In genomic region chr5:5185987-5186742, GRCm38 (mm10) we compare ENCODE assay signal across 13 mouse cellular contexts.
A peak's percentile ranks its signal among the peaks of the same experiment; 100 is the strongest.
DNase-seq lines count a peak whose midpoint lies in the region; ATAC-seq lines count a peak whose summit lies in the region.
"Had no signal": no experiment of that assay in that cellular context is flagged by ENCODE, and none has a peak within 500 bp of the region (broad histone marks: within the 10 kb centered on the region; RNA-seq: fewer than 3 reads in every experiment).

No protein-coding gene starts in this region.

- no peak overlapping the region for H3K27ac ChIP-seq in kidney, embryonic 15.5 days
- peak overlapping the region; percentile 87 for H3K27ac ChIP-seq in liver, embryonic 11.5 days (ENCODE audit: low read depth, low read length)
- no peak overlapping the region for H3K27ac ChIP-seq in stomach, embryonic 15.5 days
- no peak overlapping the region for H3K27ac ChIP-seq in hindbrain, embryonic 11.5 days (ENCODE audit: low read depth, low read length)
- H3K27ac ChIP-seq in hindbrain, embryonic 10.5 days: no peak overlapping the region
- H3K27ac ChIP-seq: hindbrain, embryonic 15.5 days; kidney, postnatal 0 days; limb, embryonic 12.5 days; macrophage had no signal

- H3K4me2 ChIP-seq in kidney, embryonic 15.5 days: no peak overlapping the region
- H3K4me2 ChIP-seq in liver, embryonic 11.5 days: peak overlapping the region; percentile 27
- H3K4me2 ChIP-seq in stomach, embryonic 15.5 days: no peak overlapping the region
- H3K4me2 ChIP-seq in hindbrain, embryonic 11.5 days (replicated peaks; ENCODE audit: low read depth, low read length): no peak overlapping the region
- H3K4me2 ChIP-seq: hindbrain, embryonic 15.5 days; limb, embryonic 12.5 days had no signal

- WGBS in kidney, embryonic 15.5 days: 81% methylated on average over 3 of the region's 3 CpGs
- WGBS in liver, embryonic 11.5 days: 35% methylated on average over 3 of the region's 3 CpGs
- WGBS in stomach, embryonic 15.5 days: 50% methylated on average over 3 of the region's 3 CpGs
- 92% methylated on average over 3 of the region's 3 CpGs for WGBS in hindbrain, embryonic 11.5 days
- 87% methylated on average over 3 of the region's 3 CpGs for WGBS in hindbrain, embryonic 10.5 days

- no peaks in the 10 kb centered on the region for H3K36me3 ChIP-seq in kidney, embryonic 15.5 days
- H3K36me3 ChIP-seq in liver, embryonic 11.5 days (ENCODE audit: control insufficient read depth, insufficient read depth, low read length): no peaks in the 10 kb centered on the region
- no peaks in the 10 kb centered on the region for H3K36me3 ChIP-seq in stomach, embryonic 15.5 days
- no peaks in the 10 kb centered on the region for H3K36me3 ChIP-seq in hindbrain, embryonic 11.5 days (ENCODE audit: control insufficient read depth, insufficient read depth, low read length)
- no peaks in the 10 kb centered on the region for H3K36me3 ChIP-seq in hindbrain, embryonic 10.5 days
- H3K36me3 ChIP-seq: hindbrain, embryonic 15.5 days; limb, embryonic 12.5 days had no signal

- no peak for DNase-seq in kidney, postnatal 10 days
- DNase-seq in c-Kit-positive CD71-positive TER-119-positive erythroid progenitor cells, embryonic 14.5 days (ENCODE audit: low spot score): peak; percentile 58
- DNase-seq in liver, embryonic 11.5 days (ENCODE audit: low spot score): no peak
- no peak for DNase-seq in hindbrain, embryonic 11.5 days (ENCODE audit: low spot score)
- DNase-seq in hindbrain, embryonic 10.5 days (ENCODE audit: low spot score): no peak
- no peak for DNase-seq in embryo, embryonic 10 days (ENCODE audit: low spot score)

- no peaks in the 10 kb centered on the region for H3K27me3 ChIP-seq in kidney, embryonic 15.5 days
- H3K27me3 ChIP-seq in liver, embryonic 11.5 days (replicated peaks; ENCODE audit: control insufficient read depth, insufficient read depth, low read length): no peaks in the 10 kb centered on the region
- no peaks in the 10 kb centered on the region for H3K27me3 ChIP-seq in stomach, embryonic 15.5 days (replicated peaks)
- no peaks in the 10 kb centered on the region for H3K27me3 ChIP-seq in hindbrain, embryonic 11.5 days (ENCODE audit: control insufficient read depth, insufficient read depth, low read length)
- H3K27me3 ChIP-seq in hindbrain, embryonic 10.5 days (ENCODE audit: insufficient read depth, poor library complexity, severe bottlenecking): no peaks in the 10 kb centered on the region
- H3K27me3 ChIP-seq: hindbrain, embryonic 15.5 days; limb, embryonic 12.5 days had no signal

- no peaks in the 10 kb centered on the region for H3K4me1 ChIP-seq in kidney, embryonic 15.5 days
- peaks cover 14% of the 10 kb centered on the region for H3K4me1 ChIP-seq in liver, embryonic 11.5 days (replicated peaks; ENCODE audit: control insufficient read depth, insufficient read depth, low read length)
- no peaks in the 10 kb centered on the region for H3K4me1 ChIP-seq in stomach, embryonic 15.5 days
- H3K4me1 ChIP-seq in hindbrain, embryonic 11.5 days (replicated peaks; ENCODE audit: control insufficient read depth, insufficient read depth, low read length): no peaks in the 10 kb centered on the region
- H3K4me1 ChIP-seq in hindbrain, embryonic 10.5 days (replicated peaks): no peaks in the 10 kb centered on the region
- H3K4me1 ChIP-seq: hindbrain, embryonic 15.5 days; limb, embryonic 12.5 days had no signal

- ATAC-seq in kidney, embryonic 15.5 days (replicated peaks; ENCODE audit: low FRiP score): peak; percentile 46; the same call in 1 of the 2 replicates
- ATAC-seq in liver, embryonic 11.5 days (replicated peaks; ENCODE audit: low FRiP score): peak; percentile 92
- peak; percentile 84 for ATAC-seq in stomach, embryonic 15.5 days (ENCODE audit: insufficient read depth, low FRiP score, low read depth)
- ATAC-seq in hindbrain, embryonic 11.5 days (ENCODE audit: low FRiP score): no peak

- no peak overlapping the region for H3K4me3 ChIP-seq in kidney, embryonic 15.5 days (replicated peaks)
- no peak overlapping the region for H3K4me3 ChIP-seq in liver, embryonic 11.5 days (ENCODE audit: low read depth, low read length)
- H3K4me3 ChIP-seq in stomach, embryonic 15.5 days (replicated peaks): no peak overlapping the region
- H3K4me3 ChIP-seq in hindbrain, embryonic 11.5 days (ENCODE audit: low read depth, low read length): no peak overlapping the region
- no peak overlapping the region for H3K4me3 ChIP-seq in hindbrain, embryonic 10.5 days
- H3K4me3 ChIP-seq: erythroblast, embryonic 14.5 days; hindbrain, embryonic 15.5 days; limb, embryonic 12.5 days had no signal

- H3K9ac ChIP-seq in kidney, embryonic 15.5 days: no peak overlapping the region
- H3K9ac ChIP-seq in liver, embryonic 11.5 days (ENCODE audit: low read depth, low read length): no peak overlapping the region
- no peak overlapping the region for H3K9ac ChIP-seq in stomach, embryonic 15.5 days
- H3K9ac ChIP-seq in hindbrain, embryonic 11.5 days (ENCODE audit: low read depth, low read length): no peak overlapping the region
- H3K9ac ChIP-seq: hindbrain, embryonic 15.5 days; limb, embryonic 12.5 days had no signal

- no peaks in the 10 kb centered on the region for H3K9me3 ChIP-seq in kidney, embryonic 15.5 days (replicated peaks)
- H3K9me3 ChIP-seq in liver, embryonic 11.5 days (ENCODE audit: control insufficient read depth, low read length): no peaks in the 10 kb centered on the region
- no peaks in the 10 kb centered on the region for H3K9me3 ChIP-seq in stomach, embryonic 15.5 days
- no peaks in the 10 kb centered on the region for H3K9me3 ChIP-seq in hindbrain, embryonic 11.5 days (ENCODE audit: control insufficient read depth, low read length)
- no peaks in the 10 kb centered on the region for H3K9me3 ChIP-seq in hindbrain, embryonic 10.5 days
- H3K9me3 ChIP-seq: hindbrain, embryonic 15.5 days; limb, embryonic 12.5 days had no signal
